Mouse (Mus musculus) CD8-positive naive resting alpha-beta T cell, adult 2 months (primary cell): ENCODE data around the gene Cdk11b.
"Not testable (repeated sequence)": the region's sequence is repeated elsewhere in the genome, so short reads cannot be mapped to it uniquely, and the experiment has no call there.

Experiments used
- DNase-seq, 2 experiments: peaks; one replicate each; pipeline ENCODE4 v3.0.0; 2022; ENCODE audit warnings: low read depth in 2 of 2, low spot score in 2 of 2

The Cdk11b gene

DNA sequence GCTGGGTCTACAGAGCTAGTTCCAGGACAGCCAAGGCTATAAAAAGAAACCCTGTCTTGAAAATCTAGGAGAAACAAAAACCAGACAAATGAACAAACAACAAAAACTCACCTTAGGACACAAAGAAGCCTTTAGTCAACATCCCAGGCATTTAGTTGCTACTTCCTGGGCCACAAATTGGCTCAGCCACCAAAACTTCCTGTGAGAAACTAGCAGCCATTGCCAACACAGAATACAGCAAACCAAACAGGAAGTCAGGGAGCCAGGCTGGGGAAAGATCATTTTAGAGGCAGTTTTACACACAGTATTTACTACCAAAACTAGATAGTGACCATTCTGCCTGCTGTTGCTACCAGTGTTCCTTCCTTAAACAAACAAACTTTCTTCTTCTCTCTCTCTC lies 42.2 kb downstream of the Cdk11b start:
- DNase-seq, result no peak

DNA sequence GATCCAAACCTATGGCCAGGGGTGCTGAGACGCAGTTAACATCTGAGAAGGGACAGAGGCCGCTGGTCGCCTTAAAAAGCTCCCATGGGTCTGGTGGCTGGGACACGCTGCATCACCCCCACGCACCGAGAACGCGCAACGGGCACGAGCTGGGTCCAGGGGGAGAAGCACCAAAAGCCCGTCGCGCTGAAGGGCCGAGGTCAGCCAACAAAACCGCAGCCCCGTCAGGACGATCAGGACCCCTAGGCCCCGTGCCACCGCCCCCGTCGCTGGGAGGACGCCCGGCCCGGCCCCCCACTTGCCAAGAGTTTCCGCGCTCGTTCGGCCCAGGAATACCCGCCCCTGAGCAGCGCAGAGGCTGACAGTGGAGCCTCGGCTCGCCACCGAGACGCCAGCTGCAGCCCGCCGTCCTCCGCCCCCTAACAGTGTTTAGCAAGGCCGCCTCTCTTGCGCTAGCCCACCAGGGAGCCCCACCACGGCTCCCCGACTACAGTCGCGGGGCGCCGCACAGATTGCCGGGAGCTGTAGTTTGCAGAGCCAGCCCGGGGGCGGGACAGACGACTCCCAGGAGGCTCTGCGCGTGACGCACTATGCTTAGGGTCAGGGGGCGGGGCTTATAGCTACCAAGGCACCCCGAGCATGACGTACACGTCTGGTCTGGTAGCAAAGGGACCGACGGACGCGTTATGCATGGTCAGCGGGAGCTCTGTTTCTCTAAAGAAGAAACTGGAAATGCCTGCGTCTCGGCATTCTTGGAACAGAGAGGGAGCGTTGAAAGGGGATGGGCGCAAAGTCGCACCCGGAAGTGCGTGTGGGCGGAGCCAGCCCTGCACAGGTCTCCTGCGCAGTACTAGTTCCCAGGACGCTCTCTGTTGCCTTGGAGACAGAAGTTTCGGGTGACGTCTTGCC lies 44.3 kb downstream of the Cdk11b start, which contains the start of gene Mib2:
Gene Mib2 (minus strand): TSS at position 510 of the 909 bp plus-strand sequence.
- peak; percentile 94 to 97 for DNase-seq

DNA sequence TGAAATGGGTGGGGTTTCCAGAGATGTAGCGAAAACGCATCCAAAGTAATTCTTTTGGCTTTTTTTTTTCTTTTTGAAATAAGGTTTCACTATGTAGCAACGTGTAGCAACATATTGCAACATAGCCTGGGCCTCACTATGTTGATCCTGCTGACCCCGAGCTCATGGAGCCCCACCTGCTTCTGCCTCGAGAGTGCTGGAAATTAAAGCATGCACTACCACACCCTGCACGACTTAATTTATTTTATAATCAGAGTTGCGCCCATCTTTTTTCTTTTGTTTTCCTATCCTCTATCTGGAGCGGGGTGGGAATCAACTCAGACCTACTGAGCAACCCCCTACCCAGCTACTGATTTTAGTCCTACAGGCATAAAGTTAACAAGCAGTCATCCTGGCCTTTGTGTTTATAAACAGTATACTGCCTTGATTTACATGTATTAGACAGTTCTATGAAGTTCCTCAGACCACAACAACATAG lies 45.0 kb downstream of the Cdk11b start:
- DNase-seq, result no peak

DNA sequence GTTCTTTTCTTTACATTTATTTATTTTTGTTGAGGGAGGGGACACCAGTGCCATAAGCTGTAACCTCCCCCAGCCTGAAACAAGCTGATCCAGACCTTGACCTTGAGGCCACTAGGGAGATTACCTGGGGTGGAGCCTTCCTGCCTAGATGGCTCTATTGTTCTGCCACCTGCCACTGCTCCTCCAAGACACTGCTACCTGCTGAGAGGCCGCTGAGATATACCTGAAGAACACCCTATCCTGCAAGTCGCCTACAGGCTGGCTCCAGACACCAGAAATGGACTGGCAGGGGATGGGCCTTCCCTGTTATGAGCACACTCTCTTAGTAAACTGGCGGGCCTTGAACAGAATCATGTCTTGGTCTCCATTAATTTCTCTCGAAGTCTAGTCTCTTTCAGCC lies 45.6 kb downstream of the Cdk11b start:
- not testable (repeated sequence) for DNase-seq

DNA sequence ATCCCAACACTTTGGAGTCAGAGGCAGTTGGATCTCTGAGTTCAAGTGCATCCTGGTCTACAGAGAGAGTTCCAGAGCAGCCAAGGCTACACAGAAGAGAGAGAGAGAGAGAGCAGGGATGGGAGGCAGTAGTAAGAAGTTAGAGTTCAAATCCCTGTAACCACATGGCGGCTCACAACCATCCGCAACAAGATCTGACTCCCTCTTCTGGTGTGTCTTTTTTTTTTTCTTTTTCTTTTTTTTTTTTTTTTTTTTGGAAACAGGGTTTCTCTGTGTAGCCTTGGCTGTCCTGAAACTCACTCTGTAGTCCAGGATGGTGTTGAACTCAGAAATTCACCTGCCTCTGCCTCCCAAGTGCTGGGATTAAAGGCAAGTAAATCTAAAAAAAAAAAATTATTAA lies 47.4 kb downstream of the Cdk11b start:
- no peak for DNase-seq

DNA sequence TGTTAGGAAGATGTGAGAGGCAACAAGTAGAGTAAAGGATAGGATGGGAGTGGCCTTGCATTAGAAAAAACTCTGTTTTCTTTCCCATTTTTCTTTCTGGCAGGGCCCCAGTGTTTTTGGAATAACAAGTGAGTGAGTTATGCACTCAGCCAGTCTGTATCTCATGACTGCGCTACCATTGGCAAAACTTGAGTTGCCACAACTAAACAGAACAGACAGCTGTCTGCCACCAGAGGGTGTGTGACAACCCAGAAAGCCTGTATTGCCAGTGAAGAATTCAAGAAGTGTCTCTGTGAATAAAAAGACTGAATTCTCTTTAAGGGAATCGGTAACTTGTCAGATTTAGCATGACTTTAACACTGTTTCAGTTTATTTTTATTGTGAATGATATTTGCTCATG lies 51.3 kb downstream of the Cdk11b start:
- DNase-seq, result no peak

DNA sequence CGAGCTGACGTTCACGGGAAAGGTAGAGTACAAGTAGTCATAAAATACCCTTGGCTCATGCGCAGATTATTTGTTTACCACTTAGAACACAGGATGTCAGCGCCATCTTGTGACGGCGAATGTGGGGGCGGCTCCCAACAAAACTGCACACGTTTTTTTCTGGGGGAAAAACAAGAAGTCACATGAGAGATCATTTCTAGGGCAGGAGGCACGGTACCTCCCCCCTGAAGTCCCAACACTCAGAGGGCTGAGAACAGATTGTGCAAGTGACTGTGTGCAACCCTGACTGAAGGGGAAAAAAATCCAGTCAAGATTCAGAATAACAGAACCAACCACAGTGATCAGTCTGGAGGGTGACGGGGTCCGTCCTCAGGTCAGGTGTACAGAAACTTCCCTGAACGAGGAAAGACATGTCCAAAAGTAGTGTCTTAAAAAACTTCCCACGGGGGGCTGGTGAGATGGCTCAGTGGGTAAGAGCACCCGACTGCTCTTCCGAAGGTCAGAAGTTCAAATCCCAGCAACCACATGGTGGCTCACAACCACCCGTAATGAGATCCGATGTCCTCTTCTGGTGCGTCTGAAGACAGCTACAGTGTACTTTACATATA lies 59.1 kb downstream of the Cdk11b start:
- DNase-seq, result not testable (repeated sequence)

DNA sequence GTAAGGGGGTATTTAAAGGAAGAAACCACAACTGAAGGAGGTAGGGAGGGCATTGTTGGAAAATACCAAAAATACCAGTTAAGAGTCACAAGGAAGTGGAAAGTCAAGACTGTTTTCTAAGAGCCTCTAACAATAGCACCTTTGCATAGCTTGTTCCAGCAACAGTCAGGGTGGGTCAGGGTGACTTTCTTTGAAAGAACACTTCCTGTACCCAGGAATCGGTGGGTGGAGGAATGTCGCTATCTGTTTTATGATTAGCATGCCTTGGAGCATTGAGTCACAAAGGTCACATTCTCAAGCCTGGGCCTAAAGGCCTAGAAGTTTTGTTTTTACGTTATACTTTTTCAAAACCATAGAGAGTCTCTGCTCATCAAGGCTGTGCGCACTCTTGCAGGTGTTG lies 63.1 kb downstream of the Cdk11b start:
- not testable (repeated sequence) for DNase-seq

DNA sequence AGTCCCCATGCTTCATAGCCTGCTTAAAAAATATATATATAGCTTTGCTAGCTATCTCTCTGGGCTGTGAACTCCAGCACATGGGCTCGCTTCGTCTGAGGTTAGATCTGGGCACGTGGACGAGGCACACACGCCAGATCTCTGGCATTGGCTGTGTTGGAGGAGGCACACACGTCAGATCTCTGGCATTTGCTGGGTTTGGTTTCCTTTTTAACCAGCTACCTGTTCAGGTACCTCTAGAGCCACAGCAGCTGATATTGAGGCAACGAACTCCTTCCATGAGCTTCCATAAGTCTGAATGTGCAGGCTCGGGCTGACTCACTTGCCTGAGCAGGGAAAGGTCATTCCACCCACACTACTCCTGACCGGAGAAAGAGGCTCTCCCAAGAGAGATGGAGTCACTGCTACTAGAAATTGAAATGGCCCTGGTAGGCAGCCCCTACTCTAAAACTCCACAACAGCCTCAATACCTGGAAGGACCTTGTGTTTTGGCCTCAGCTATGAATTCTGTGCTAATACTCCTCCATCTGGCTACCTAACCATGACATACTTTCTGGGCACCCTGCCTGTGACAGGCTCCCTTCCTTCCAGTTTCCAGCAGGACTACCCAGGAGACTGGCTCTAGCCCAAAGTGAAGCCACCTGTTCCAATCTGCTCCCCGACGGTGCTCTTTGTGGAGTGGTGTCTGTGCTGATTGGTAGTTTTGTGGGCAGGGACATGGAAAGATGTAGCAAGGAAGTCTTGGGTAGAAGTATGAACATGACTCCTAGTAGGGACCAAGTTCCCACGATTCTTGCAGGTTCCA lies 66.1 kb downstream of the Cdk11b start:
- DNase-seq, result no peak

DNA sequence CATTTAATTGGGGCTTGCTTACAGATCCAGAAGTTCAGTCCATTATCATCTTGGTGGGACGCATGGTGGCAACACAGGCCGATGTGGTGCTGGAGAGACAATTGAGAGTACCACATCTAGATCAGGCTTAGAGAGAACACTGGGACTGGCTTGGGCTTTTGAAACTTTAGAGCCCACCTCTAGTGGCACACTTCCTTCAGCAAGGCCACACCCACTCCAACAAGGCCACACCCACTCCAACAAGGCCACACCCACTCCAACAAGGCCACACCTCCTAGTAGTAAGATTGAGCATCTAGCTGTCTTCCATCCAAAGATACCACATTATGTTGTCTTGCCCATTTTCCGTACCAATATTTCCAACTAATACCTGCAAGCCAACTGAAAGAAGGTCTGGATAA lies 67.8 kb downstream of the Cdk11b start:
- peak in 1 of 2 experiments; percentile 32 for DNase-seq

DNA sequence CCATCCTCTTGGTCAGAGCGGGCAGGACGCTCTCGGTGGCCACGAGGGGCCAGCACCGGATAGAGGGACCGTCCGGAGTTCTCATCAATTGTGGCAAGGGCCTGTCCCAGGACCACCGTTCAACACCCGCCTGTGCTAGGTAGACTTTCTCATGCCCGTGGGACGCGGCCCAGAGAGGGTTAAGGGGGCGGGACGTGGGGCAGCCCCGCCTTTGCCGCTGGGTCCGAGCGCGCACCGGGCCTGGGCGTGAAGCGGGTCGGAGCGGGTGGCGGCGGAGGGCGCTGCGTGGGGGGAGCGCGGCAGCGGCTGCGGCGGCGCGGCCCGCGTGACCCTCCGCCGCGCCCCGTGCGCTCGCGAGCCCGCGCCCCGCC lies 69.4 kb downstream of the Cdk11b start, which contains the start of gene Fndc10:
Gene Fndc10 (plus strand): TSS at position 232 of the 371 bp plus-strand sequence.
- peak; percentile 25 to 42 for DNase-seq

DNA sequence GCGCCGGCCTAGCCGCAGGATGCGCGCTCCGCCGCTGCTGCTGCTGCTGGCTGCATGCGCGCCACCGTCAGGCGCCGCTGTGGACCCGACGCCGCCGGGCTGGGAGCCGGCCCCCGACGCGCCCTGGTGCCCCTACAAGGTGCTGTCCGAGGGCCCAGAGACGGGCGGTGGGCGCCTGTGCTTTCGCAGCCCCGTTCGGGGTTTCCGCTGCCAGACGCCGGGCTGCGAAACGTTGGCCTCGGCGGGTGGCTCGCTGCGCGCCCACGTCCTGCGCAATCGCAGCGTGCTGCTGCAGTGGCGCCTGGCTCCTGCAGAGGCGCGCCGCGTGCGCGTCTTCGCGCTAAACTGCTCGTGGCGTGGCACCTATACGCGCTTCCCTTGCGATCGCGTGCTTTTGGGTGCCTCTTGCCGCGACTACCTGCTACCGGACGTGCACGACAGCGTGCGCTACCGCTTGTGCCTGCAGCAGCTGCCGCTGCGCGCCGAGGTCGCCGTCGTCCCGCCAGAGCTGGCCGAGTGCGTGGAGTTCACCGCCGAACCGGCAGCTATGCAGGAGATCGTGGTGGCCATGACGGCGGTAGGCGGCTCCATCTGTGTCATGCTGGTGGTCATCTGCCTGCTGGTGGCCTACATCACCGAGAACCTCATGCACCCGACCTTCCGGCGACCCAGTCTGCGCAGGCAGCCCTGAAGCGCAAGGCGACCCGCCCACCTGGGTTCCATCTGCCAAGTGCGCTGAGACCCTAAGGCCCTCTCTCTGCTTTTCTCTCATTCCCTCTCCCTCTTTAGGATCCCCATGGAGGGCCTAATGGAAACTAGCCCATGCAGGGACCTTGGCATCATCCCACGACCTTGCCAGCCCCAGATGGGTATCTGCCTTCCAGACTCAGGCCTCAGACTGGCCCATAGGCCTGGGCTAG lies 70.1 kb downstream of the Cdk11b start:
- peak; percentile 71 to 77 for DNase-seq

DNA sequence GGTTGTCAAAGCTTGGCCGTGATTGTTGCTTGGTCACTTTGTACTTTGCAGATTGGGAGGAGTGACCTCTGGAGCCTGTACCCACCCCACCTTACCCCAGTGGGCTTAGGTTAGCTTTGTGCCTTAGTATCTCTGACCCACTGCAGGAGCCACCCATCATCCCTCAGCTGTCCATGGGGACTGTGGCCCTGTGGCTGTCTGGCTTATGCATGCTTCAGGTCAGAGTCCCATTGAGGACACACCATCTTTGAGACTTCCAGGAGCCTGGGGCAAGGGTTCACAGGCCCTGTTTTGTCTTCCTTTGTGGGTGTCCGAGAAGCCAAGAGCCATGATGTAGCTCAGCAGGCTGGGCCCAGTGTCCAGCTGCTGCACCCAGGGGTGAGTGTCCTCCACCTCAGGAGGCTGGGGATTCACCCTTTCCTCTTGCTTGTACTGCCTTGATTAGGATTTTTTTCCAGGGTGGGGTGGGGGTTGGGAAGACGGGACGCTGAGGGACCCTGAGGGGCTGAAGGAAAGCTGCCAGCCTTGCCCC lies 70.9 kb downstream of the Cdk11b start:
- no peak for DNase-seq

DNA sequence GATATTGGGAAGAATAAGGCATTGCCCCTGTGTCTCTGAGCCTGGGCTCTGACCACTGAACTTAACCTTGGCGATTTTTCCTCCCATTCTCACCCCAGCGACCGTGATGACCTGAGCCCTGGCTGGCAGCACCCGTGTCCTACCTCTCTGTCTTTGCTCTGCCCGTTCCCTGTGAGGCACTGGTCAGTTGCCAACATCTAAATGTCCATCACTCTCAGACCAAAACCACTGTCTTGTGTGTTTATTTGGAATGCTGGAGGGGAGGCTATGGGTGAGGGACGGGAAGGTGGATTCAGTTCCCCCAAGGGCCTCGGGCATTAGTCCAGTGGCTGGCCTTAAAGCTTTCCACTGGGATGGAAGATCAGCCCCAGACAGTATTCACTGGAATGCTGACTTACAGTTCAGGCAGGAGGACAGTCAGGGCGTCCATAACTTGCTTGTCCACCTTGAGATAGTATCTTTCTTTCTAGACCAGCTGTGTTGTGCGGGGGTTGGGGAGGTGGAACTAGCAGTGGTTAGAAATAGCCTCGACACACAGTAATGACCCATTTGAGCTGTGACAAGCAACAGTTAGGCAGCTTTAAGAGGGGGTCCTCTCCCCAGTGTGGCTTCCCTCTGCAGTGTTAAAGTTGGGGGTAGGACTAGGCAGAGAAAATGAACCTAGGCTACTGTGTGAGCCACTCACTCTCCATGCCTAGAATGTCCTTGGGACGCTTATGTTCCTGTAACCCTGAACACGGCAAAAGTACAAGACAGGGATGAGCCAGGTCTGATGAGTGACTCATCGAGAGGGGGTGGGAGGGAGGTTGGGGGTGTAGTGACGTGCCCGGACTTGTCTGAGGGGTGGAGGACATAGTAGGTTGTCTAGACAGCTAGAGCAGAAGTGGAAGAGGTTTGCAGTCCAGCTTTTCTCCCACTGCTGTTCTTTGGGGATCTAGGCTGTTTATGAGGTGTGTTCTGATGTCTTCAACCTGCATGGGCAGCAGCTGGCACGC lies 71.9 kb downstream of the Cdk11b start:
- DNase-seq, result no peak
